Comparison of ENCODE assay signal across 15 mouse cellular contexts in genomic region chr1:135183448-135183847, GRCm38 (mm10). TPM values are rescaled to one million over a fixed set of nuclear protein-coding genes. Genes with fewer than 3 reads are reported as not detected.
DNase-seq lines count a peak whose midpoint lies in the region; ATAC-seq lines count a peak whose summit lies in the region.
"Had no signal": no experiment of that assay in that cellular context is flagged by ENCODE, and none has a peak within 500 bp of the region (broad histone marks: within the 10 kb centered on the region; RNA-seq: fewer than 3 reads in every experiment).

No protein-coding gene starts in this region.

- no peak overlapping the region for H3K9ac ChIP-seq in liver, embryonic 13.5 days

- 44% methylated on average over 4 of the region's 4 CpGs for WGBS in liver, embryonic 13.5 days (ENCODE audit: insufficient replicate concordance)

- no peaks in the 10 kb centered on the region for H3K9me3 ChIP-seq in liver, embryonic 13.5 days (replicated peaks)

- peaks cover 17% of the 10 kb centered on the region for H3K27me3 ChIP-seq in liver, embryonic 13.5 days

- peaks cover 6% of the 10 kb centered on the region; the same call in 1 of the 2 replicates for H3K4me1 ChIP-seq in liver, embryonic 13.5 days (replicated peaks)

- H3K27ac ChIP-seq in liver, embryonic 13.5 days, result no peak overlapping the region

- H3K36me3 ChIP-seq in liver, embryonic 13.5 days, result no peaks in the 10 kb centered on the region

- ATAC-seq in liver, embryonic 13.5 days (ENCODE audit: low read depth), result 0 out of 2 replicates have a peak, but pooled peaks have one; percentile 32
- ATAC-seq: forebrain, embryonic 14.5 days had no signal

- no peak overlapping the region for H3K4me2 ChIP-seq in liver, embryonic 13.5 days

- no peak overlapping the region for H3K4me3 ChIP-seq in liver, embryonic 13.5 days (replicated peaks)

- DNase-seq in adrenal gland, adult (ENCODE audit: inconsistent age in 2 of 2, low spot score in 1 of 2), result peak; percentile 72 to 84
- no peak for DNase-seq in adrenal gland, postnatal 4 days (ENCODE audit: low spot score in 2 of 2)
- peak; percentile 21 for DNase-seq in ovary, adult 18-20 months (ENCODE audit: low spot score)
- DNase-seq in ovary, postnatal 14 days (ENCODE audit: low spot score), result no peak
- no peak for DNase-seq in liver, embryonic 13.5 days
- DNase-seq in urinary bladder, postnatal 36 days (ENCODE audit: low spot score in 2 of 2), result peak; percentile 40 to 71
- DNase-seq in frontal cortex, postnatal 10 days (ENCODE audit: low spot score in 2 of 2), result no peak
- DNase-seq in B cell, adult 2 months, result no peak
- DNase-seq: cerebellum, adult 11-12 months; heart, postnatal 36 days; right cerebral cortex, postnatal 4 days had no signal

RNA-seq across cellular contexts. Expression of gene Gpr37l1, which starts 16.0 kb away (rescaled TPM):
- 1 to 10 TPM in 1 of 2 experiments, under 1 TPM in 1; 0.82 to 1.0 TPM for total RNA-seq in adrenal gland, postnatal 4 days (2021)
- polyA plus RNA-seq in liver, embryonic 13.5 days (2015; fragmentation: Nextera tagmentation; extraction: Ambion mirVana), result not detected in 2 replicates
- total RNA-seq: neutrophil, adult 5-6 weeks had no signal
- polyA plus RNA-seq: embryonic facial prominence, embryonic 11.5 days; liver, embryonic 16.5 days had no signal

RNA-seq across cellular contexts. Expression of gene Arl8a, which starts 36.8 kb away (rescaled TPM):
- 10 to 100 TPM; 62.8 to 73.7 TPM for total RNA-seq in adrenal gland, postnatal 4 days (2021)
- polyA plus RNA-seq in liver, embryonic 13.5 days (2015; fragmentation: Nextera tagmentation; extraction: Ambion mirVana), result 8.9 and 10.5 TPM in 2 replicates

RNA-seq across cellular contexts. Expression of gene Ptpn7, which starts 50.9 kb away (rescaled TPM):
- total RNA-seq in adrenal gland, postnatal 4 days (2021), result 1 to 10 TPM; 1.4 TPM
- 16.0 and 17.9 TPM in 2 replicates for polyA plus RNA-seq in liver, embryonic 13.5 days (2015; fragmentation: Nextera tagmentation; extraction: Ambion mirVana)

Comparison
In these comparisons a context has a peak if more than half of its experiments do, and no peak if none do; other contexts are left out.
1. DNase-seq: peak in adrenal gland, adult (2 of 2), ovary, adult 18-20 months (single experiment) and urinary bladder, postnatal 36 days (2 of 2); none in adrenal gland, postnatal 4 days (0 of 2), ovary, postnatal 14 days (single experiment), liver, embryonic 13.5 days (single experiment), frontal cortex, postnatal 10 days (0 of 2) and B cell, adult 2 months (0 of 2).